Mouse (Mus musculus) lung, postnatal 14 days (tissue): ENCODE measurements around the gene C1s2.
"Not testable (repeated sequence)": the region's sequence is repeated elsewhere in the genome, so short reads cannot be mapped to it uniquely, and the experiment has no call there.

ENCODE experiments used
- DNase-seq: peaks from one replicate; pipeline ENCODE4 v3.0.0; 2021

The C1s2 gene

DNA sequence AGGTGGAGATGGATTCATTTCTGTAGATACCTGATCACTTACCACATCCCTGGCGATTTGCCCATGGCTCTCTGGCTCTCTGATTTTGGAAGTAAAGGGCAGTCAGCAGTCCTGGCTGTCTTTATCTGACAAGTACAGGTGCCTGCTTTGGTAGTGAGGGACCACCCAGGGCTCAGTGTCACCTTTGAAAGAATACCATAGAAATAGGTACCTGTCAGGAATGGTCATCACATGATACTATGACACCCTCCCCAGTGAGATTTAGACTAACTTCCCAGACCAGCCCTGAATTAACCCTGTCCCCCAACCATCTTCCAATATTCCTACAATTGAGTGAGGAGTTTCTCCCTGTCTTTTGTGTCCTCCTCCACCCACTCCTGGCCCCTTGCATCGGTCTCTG is at the start of gene C1s2:
C1s2 (minus strand) TSS at position 101 of the 400 bp plus-strand sequence.
- DNase-seq = not testable (repeated sequence)

DNA sequence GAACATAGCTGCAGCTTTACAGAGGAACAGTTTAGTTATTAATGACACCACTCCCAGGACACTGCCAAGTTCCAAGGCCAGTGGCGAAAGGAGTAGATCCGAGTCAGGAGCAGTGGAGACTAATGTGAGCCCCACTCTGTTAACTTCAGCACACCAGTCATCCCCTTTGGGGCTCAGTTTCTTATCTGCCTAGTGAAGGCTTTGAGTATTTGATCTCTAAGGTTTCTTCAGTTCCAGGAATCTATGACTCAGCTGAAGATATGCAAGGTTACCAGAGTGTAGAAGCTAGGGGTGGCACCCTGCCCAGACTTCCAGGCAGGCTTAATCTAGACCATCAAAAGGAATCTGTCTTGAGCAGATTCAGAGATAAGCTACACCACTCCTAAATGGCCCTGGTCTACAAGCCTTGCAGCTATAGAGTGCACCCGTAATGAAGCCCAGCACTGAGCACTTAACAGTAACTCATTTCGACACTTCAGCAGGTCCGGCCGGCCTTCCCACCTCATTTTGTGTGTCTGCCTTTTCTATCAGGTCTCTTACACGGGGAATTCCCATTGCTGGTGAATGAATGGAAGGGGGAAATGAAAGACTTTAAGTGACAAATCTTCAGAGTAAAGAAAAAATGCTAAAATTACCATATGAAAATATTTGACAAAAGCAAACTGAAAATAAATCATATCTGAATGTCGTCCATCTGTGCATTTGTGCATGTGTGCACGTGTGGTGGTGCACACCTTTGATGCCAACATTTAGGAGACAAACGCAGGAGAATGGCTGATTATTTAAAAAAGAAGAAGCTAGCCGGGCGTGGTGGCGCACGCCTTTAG is 47.9 kb upstream of the C1s2 start:
- peak; percentile 69 for DNase-seq

DNA sequence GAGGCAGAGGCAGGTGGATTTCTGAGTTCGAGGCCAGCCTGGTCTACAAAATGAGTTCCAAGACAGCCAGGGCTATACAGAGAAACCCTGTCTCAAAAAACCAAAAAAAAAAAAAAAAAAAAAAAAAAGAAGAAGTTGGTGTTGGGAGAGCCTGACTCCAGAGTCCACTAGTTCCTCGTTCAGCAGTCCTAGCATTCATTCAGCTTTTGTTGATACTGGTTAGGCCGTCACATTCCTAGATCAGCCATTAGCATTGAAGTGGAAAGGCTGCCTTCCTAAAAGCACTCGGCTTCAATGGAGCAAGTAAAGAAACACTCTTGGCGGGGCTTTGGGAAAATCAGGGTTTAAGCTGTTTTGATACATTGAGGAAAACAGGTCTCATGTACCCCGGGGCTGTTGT is 46.4 kb upstream of the C1s2 start:
- not testable (repeated sequence) for DNase-seq

DNA sequence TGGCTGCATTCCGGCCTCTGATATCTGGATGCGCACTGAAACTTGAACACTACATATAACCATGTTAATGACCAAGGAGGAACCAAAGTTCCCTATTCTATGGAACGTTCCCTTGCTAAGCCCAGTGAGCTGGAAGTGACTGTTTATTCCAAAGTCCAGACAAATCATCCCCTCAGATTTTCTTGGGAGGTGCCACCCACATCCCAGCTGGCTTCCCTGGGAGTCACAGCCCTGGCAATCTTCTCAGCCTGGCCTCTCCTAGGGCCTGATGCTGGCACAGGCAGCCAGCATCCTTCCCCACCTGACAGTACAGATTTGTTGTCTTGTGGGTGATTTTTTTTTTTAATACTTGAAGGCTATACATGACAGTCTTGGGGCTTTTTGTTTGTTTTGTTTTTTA is 43.6 kb upstream of the C1s2 start:
- no peak for DNase-seq

DNA sequence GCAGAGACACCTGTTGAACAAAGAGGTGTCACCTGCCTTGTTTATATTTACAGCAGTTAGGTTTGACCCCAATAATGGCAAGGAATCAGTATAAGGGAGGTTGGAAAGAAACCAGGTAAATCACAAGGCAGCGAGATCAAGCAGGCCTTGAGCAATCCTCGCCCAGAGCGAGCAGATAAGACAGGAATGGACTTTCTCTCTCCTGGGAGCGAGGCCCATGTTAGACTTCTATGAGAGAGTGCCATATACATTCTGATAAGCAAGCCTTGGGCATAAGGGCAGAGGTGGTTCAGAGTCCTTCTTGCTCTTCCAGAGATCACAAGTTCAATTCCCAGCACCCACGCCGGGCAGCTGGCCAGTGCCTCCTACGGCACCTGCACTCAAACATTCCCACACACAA is 42.9 kb upstream of the C1s2 start:
- no peak for DNase-seq

DNA sequence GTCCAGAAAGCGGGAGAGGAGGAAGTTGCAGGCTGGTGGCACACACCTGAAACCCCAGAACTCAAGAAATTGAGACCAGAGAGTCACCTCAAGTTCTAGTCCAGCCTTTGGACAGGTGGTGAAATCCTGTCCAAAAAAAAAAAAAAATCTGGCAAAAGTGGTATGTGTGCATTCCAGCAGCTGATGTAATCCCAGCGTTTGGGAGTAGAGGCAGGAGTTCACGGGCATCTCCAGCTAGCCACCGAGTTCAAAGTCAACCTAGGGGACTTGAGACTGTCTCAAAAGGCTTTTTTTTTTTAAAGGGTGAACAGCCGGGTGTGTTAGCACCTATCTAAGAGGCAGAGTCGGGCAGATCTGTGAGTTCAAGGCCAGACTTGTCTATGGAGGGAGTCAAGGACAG is 40.3 kb upstream of the C1s2 start:
- DNase-seq = no peak

DNA sequence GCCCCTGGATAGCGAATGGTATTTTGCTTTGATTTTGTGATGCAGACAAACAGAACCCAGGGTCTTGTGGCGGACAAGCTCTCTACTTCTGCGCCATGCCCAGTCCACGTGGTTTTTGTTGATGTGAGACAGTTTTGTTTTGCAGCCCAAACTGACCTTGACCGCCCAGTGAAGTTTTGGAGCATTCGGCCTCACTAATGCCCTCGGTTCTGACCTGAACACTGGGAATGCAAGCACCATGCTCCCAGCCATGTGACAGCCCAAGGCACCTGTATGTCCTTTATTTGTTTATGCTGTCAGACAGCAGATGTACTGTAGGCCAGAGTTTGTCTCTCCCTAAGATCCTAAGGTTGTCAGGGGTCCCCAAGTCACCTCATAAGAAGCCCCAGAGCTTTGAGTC is 38.7 kb upstream of the C1s2 start:
- no peak for DNase-seq

DNA sequence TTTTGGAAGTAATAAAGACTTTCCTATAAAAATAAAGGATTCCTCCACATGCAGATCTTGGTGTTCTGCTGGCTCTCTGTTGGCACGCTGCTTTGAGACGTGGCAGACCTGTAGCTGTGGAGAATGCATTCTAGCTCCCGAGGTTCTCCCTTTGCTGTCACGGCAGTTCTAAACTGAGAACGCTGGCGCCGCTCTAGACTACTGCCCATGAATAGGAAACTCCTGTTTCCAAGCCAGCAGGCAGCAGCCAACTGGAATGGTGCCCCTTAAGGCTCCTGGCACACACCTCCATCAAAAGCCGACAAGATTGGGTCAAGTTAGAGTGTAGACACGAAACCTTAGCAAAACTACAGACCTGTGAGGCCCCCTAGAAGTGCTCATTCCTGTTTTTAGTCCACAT is 37.7 kb upstream of the C1s2 start:
- no peak for DNase-seq

DNA sequence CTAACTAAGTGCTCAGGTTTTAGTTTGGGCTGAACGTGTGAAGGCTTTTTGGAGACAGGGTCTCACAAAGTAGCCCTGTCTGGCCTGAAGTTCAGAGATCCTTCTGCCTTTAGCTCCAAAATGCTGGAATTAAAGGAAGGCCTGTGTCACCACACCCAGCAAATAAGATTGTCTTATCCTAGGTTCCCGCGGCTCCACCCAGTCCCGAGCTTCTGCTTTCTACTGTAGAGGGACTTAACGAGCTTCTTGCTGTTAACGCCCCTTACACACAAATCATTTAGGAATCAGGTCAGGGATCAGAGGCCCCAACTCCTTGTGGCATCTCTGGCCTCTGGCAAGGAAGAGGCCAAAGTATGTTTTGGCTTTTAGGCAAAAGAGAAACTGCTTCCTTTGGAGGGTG is 36.2 kb upstream of the C1s2 start:
- no peak for DNase-seq

DNA sequence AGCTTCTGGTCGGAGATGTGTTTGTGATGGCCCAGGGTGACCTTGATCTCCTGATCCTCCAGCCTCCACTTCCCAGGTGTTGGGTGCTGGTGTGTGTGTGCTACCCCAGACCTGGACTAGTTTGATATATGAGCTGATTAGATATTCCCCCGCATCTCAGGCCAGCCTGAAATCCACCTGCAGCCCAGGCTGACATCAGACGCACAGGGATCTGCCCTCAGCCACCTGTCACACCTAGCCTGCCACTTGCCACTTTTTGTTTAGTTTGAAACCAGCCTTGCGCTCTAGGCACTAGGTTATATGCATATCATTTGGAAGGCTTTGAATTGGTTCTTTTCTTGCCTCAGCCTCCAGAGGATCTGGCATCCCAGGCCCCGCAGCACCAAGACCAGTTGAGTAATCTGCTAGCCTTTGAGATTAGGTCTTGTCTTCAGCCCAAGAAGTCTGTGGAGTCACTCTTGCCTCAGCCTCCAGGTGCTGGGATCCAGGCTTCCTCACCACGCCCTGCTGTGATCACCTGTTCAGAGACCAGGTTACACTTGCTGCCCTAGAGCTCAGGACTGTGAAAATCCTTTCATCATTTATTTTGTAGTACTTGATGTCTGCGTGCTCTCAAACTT is 34.5 kb upstream of the C1s2 start:
- DNase-seq = no peak

DNA sequence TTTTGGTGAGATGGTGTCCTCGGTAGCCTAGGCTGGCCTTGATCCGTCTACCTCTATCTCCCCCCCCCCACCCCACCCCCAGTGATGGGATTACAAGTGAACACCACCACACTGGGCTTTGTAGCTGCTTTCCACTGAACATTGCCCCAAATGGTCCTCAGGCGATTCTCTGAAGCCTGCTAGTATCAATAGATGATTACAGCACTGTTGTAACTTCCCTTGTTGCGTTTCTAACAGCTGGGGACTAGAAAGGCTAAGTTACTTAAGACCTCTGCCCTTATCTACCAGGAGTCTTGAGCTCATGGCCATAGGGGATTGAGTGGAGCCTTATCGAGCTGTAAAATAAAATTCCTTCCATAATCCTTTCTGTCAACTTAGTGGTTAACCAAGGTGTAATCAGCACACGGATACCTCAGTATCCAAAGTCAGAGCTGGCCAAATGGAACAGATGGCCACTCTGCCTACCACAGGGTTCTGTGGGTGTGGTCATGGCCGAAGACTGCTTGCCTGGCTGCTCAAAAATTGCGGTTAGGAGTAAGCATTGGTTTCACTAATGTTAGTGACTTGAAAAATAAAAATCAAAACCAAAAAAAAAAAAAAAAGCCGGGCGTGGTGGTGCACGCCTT is 33.5 kb upstream of the C1s2 start:
- no peak for DNase-seq

DNA sequence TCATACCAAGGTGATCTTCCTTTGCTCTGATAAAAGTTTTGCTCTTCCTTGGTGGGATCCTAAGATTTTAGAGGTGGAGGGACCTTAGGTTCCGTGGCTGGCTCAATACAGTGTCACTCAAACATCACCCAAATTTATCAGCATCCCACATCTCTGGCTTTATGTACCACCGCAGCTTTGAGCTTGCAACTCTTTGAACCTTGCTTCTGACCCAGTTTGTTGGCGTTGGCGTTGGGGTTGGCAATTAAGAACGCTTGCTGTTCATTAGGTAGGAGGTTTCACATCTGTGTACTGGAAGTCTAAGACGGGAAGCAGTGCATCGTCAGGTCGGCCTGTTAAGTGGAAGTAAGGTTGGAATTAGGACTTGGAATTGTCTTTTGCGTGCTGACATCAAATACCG is 29.1 kb upstream of the C1s2 start:
- DNase-seq = no peak

DNA sequence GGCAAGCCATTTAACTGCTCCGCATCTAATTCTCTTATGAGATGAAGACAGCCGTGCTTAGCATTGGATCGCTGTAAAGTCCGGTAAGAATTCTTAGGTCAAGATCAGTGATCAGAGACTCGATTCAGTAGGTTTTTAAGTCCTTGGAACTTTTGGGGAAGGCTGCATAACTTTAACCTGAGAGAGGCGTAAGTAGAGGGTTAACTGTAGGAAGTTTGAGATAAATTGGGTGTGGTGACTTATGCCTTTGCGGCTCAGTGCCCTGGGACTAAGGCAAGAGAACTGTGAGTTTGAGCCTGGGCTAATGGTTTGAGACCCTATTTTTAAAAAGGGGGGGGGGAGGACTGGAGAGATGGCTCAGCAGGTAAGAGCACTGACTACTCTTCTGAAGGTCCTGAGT is 28.4 kb upstream of the C1s2 start:
- no peak for DNase-seq

DNA sequence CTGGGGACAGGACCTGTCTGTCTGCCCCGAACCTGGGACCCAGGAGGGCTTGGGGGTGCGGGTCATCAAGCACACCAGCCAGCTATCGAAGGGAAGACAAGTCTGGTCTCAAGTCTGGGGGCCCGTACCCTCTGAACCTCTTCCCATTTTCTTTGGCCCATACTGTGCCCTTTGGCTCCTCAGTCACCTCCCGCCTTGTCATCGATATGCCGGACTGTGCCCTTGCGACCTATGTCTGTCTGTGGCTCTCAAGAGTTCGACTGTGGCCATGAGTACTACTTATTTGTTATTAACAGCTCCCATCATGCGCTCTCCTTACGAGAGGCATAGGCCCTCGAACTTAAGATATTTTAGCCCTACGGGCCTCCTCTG is 27.5 kb upstream of the C1s2 start:
- DNase-seq = peak; percentile 17

DNA sequence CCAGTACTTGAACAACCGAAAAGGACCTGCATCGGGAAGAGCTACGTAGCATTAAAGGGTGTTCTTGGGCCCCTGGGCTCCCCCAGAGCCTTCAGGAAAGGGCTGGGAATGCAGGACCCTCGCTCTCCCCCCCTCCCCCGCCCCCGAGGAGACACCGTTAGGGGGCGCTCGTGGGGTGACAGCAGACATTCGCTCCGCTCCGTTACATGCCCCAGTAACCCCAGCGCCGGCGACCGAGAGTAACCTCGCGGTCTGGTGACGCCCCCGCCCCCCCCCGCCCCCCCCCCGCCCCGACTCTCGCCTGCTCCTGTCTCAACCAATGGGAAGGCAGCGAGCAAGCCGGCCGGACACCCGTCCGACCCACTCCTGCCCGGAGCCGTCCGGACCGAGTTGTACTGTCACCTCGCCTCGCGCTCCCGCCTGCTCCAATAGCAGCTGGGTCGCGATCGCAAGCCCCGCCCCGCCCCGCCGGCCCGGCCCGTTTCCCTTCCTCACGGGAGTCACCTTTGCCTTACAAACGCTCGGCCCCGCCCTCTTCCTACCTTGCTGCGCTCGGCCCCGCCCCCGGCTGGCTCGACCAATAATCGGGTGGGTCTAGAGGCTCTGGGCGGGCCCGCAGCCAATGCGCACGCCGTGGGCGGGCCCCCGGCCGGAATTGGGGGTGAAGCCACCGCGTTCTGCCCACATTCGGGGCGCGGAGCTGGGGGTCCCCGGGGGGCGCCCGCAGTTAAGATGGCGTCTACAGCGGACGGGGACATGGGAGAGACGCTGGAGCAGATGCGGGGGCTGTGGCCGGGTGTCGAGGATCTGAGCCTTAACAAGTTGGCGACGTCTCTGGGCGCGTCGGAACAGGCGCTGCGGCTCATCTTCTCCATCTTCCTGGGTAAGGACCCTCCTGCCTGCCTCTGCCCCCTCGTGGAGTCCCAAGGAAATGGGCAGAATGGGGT is 26.9 kb upstream of the C1s2 start, which contains the start of gene Lpcat3:
Lpcat3 (plus strand) TSS at position 551 of the 947 bp plus-strand sequence.
- peak; percentile 99 for DNase-seq

DNA sequence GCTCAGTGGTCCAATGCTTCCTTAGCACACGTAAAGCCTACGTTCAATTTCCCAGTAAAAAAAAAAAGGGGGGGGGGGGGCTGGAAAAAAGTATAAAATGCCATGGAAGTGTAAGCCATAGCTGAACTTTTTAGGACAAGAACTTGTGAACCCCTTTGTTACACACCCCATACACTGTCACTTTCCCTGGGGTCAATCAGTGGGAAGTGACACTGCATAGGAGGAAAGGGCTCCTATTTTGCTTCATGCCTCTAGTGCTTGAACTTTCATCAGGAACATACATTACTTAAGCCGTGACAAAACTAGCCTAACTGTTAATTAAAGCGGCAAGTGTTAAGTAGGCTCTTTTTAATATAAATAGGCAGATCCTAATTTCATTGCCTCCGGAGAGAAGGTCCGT is 26.1 kb upstream of the C1s2 start:
- DNase-seq = no peak

DNA sequence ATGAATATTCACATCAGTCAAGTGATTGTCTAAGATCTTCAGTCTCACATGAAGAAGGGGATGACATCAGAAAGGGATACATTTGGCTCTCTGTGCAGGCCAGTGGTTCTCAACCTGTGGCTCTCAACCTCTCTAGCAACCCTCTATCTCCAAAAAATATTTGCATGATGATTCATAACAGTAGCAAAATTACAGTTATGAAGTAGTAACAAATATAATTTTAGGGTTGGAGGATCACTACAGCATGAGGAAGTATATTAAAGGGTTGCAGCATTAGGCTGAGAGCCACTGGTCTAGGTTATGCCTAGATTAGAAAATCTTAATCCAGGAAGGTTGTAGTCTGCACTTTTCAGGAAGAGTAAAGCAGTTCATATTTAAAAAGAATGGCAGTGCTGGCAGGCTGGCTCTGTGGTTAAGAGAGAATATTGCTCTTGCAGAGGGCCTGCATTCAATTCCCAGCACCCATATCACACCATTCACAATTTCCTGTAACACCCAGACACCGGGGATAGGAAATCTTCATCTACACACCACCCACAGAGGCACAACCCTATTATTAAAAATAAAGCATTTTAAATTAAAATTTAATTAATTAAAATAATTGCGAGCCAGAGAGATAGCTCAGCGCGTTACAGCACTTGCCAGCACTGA is 25.4 kb upstream of the C1s2 start:
- no peak for DNase-seq

DNA sequence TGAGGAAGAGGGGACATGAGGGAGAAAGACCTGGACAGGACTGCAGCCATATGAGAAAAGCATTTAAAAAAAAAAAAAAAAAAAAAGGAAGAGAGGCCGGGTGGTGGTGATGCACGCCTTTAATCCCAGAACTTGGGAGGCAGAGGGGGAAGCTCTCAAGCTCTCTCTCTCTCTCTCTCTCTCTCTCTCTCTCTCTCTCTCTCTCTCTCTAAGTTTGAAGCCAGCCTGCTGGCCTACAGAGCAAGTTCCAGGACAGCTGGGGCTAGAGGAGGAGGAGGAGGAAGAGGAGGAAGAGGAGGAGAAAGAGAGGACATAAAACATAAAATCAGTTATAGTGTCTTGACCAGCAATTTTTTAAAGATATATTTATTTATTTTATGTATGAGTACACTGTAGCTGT is 22.2 kb upstream of the C1s2 start:
- no peak for DNase-seq

DNA sequence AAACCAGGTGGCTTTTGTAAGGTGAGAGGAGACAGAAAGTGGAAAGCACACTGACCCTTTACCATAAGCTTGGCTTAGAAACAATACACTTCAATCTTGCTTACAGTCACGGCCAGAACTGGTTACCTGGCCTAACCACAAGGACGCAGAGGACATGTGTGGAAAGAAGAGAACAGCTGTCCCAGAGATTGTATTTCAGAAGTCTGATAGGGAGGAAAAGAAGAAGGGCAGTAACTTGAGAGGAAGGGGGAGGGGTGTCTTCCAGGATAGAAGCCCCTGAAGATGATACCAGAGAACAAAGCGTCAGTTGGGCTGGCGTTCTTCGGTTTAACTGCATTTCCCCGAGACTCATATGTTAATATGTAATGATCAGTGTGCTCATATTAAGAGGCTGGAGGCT is 20.0 kb upstream of the C1s2 start:
- DNase-seq = no peak

DNA sequence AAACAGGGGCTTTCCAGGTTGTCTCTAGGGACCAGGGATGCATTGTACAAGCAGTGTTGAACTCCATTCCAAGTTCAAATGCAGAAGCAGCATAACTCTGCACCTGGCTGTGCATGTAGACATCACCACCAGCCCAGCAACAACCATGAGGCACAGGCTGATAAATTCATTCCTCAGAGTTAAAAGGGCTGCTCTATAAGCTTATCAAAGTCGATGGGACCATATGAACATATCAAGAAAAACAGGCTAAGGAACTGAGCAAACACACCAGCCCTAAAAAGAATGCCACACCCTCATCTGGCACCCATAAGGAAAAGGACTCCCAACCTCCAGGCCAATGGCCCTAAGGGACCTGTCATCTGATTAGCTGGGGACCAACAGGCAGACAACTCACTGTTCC is 10.5 kb upstream of the C1s2 start:
- DNase-seq = no peak

DNA sequence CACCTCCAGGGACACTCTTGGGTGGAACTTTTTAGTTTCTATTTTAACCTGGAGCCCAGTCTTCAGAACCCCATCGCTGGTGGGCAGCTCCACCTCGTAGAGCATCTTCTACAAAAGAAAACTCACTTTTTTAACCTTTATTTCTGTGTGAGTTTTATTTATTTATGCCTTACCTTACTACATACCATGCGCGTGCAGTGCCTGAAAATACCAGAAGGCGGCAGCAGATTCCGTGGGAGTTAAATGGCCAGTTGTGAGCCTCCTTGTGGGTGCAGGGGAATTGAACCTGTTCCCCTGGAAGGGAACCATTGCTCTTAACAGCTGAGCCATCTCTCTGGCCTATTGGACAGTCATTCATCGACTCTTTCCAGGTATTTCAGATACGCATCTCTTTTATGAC is 5.1 kb upstream of the C1s2 start:
- peak; percentile 84 for DNase-seq

DNA sequence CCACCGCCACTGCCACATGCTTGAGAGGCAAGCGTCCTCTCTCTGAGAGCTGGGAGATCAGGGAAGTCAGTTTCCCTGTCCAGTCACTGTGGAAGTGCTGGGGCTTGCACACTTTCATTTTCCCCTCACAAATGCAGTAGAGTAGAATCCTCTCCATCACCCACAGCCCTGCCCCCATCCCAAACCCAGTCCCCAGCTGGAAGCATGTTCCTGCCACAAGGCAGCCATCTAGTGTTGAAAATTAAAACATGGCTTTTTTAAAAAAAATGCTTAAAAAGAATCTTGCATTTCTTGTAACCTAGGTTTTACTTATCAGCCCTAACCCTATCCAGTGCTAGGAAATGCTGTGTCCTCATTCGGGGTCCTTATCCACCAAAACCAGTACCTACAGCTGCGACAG is 4.2 kb upstream of the C1s2 start:
- DNase-seq = no peak
